Mouse (Mus musculus): ENCODE data around the gene Trim30b. TPM values are rescaled to one million over a fixed set of nuclear protein-coding genes. Genes with fewer than 3 reads are reported as not detected.

Trim30b gene
- 0.34 and 0.74 TPM in 2 replicates for polyA plus RNA-seq (2012; rRNA removed)

- 16% methylated on average over 1 of the region's 1 CpGs for WGBS
- Histone ChIP-seq H3K4me3 (ENCODE audit: control insufficient read depth, insufficient read depth, low read length) (no peak within 1 kb of the TSS), H3K27me3 (ENCODE audit: control insufficient read depth, insufficient read depth, low read length) (no peaks in the 10 kb centered on the region), H3K27ac (ENCODE audit: control insufficient read depth, insufficient read depth, low read length) (no peak within 1 kb of the TSS), H3K4me1 (replicated peaks; ENCODE audit: control insufficient read depth, insufficient read depth, low read length) (no peaks in the 10 kb centered on the region), H3K36me3 (ENCODE audit: control insufficient read depth, insufficient read depth, low read length) (no peaks in the 10 kb centered on the region)
- peak; percentile 26 for DNase-seq
- TF ChIP-seq CTCF (IDR thresholded peaks at IDR 0.05; ENCODE audit: borderline replicate concordance, control insufficient read depth, extremely low read depth, insufficient read depth, low read length, poor library complexity): no peak
- no peak for TF ChIP-seq POLR2A (IDR thresholded peaks at IDR 0.05; ENCODE audit: control insufficient read depth, extremely low read depth, insufficient read depth, low read length, poor library complexity)
Measured at GRCm38 (mm10) chr7:104369736-104370414, at the start of gene Trim30b. TSS of gene Trim30b (minus strand) at chr7:104369884.

- 97% methylated on average over 3 of the region's 3 CpGs for WGBS
- TF ChIP-seq POLR2A (IDR thresholded peaks at IDR 0.05; ENCODE audit: control insufficient read depth, extremely low read depth, insufficient read depth, low read length, poor library complexity) (no peak), CTCF (IDR thresholded peaks at IDR 0.05; ENCODE audit: borderline replicate concordance, control insufficient read depth, extremely low read depth, insufficient read depth, low read length, poor library complexity) (no peak)
- H3K36me3 ChIP-seq (ENCODE audit: control insufficient read depth, insufficient read depth, low read length): no peaks in the 10 kb centered on the region
- H3K27ac ChIP-seq (ENCODE audit: control insufficient read depth, insufficient read depth, low read length): no peak overlapping the region
- H3K27me3 ChIP-seq (ENCODE audit: control insufficient read depth, insufficient read depth, low read length): no peaks in the 10 kb centered on the region
- no peak overlapping the region for H3K4me3 ChIP-seq (ENCODE audit: control insufficient read depth, insufficient read depth, low read length)
- H3K4me1 ChIP-seq (replicated peaks; ENCODE audit: control insufficient read depth, insufficient read depth, low read length): 0 out of 2 replicates have a peak, but pooled peaks cover 4% of the 10 kb centered on the region
- DNase-seq: no peak
Measured at GRCm38 (mm10) chr7:104404460-104404950, 34.8 kb upstream of the Trim30b start.

- no peaks in the 10 kb centered on the region for H3K27me3 ChIP-seq (ENCODE audit: control insufficient read depth, insufficient read depth, low read length)
- DNase-seq: no peak
- no peak overlapping the region for H3K27ac ChIP-seq (ENCODE audit: control insufficient read depth, insufficient read depth, low read length)
- H3K4me3 ChIP-seq (ENCODE audit: control insufficient read depth, insufficient read depth, low read length): no peak overlapping the region
- TF ChIP-seq CTCF (IDR thresholded peaks at IDR 0.05; ENCODE audit: borderline replicate concordance, control insufficient read depth, extremely low read depth, insufficient read depth, low read length, poor library complexity) (no peak), POLR2A (IDR thresholded peaks at IDR 0.05; ENCODE audit: control insufficient read depth, extremely low read depth, insufficient read depth, low read length, poor library complexity) (no peak)
- H3K36me3 ChIP-seq (ENCODE audit: control insufficient read depth, insufficient read depth, low read length): no peaks in the 10 kb centered on the region
- H3K4me1 ChIP-seq (replicated peaks; ENCODE audit: control insufficient read depth, insufficient read depth, low read length): 0 out of 2 replicates have a peak, but pooled peaks cover 4% of the 10 kb centered on the region
Measured at GRCm38 (mm10) chr7:104401140-104401539, 31.5 kb upstream of the Trim30b start.

- no peak for DNase-seq
- no peaks in the 10 kb centered on the region for H3K36me3 ChIP-seq (ENCODE audit: control insufficient read depth, insufficient read depth, low read length)
- no peak within 1 kb of the TSS for H3K27ac ChIP-seq (ENCODE audit: control insufficient read depth, insufficient read depth, low read length)
- WGBS: 9% methylated on average over 1 of the region's 1 CpGs
- TF ChIP-seq CTCF (IDR thresholded peaks at IDR 0.05; ENCODE audit: borderline replicate concordance, control insufficient read depth, extremely low read depth, insufficient read depth, low read length, poor library complexity): no peak
- no peak for TF ChIP-seq POLR2A (IDR thresholded peaks at IDR 0.05; ENCODE audit: control insufficient read depth, extremely low read depth, insufficient read depth, low read length, poor library complexity)
- H3K27me3 ChIP-seq (ENCODE audit: control insufficient read depth, insufficient read depth, low read length): no peaks in the 10 kb centered on the region
- H3K4me3 ChIP-seq (ENCODE audit: control insufficient read depth, insufficient read depth, low read length): no peak within 1 kb of the TSS
- H3K4me1 ChIP-seq (replicated peaks; ENCODE audit: control insufficient read depth, insufficient read depth, low read length): 0 out of 2 replicates have a peak, but pooled peaks cover 4% of the 10 kb centered on the region
Measured at GRCm38 (mm10) chr7:104400698-104401097, 31.0 kb upstream of the Trim30b start, which contains the start of gene Trim30c. TSS of gene Trim30c (minus strand) at chr7:104400837.

GRCm38 (mm10) chr7:104398492-104398891, 28.8 kb upstream of the Trim30b start:
- H3K27ac ChIP-seq (ENCODE audit: control insufficient read depth, insufficient read depth, low read length): no peak overlapping the region
- TF ChIP-seq CTCF (IDR thresholded peaks at IDR 0.05; ENCODE audit: borderline replicate concordance, control insufficient read depth, extremely low read depth, insufficient read depth, low read length, poor library complexity) (no peak), POLR2A (IDR thresholded peaks at IDR 0.05; ENCODE audit: control insufficient read depth, extremely low read depth, insufficient read depth, low read length, poor library complexity) (no peak)
- no peak for DNase-seq
- 85% methylated on average over 1 of the region's 1 CpGs for WGBS
- no peaks in the 10 kb centered on the region for H3K36me3 ChIP-seq (ENCODE audit: control insufficient read depth, insufficient read depth, low read length)
- H3K27me3 ChIP-seq (ENCODE audit: control insufficient read depth, insufficient read depth, low read length): no peaks in the 10 kb centered on the region
- no peak overlapping the region for H3K4me3 ChIP-seq (ENCODE audit: control insufficient read depth, insufficient read depth, low read length)
- 0 out of 2 replicates have a peak, but pooled peaks cover 4% of the 10 kb centered on the region for H3K4me1 ChIP-seq (replicated peaks; ENCODE audit: control insufficient read depth, insufficient read depth, low read length)

GRCm38 (mm10) chr7:104366339-104366738, 3.3 kb downstream of the Trim30b start:
- H3K36me3 ChIP-seq (ENCODE audit: control insufficient read depth, insufficient read depth, low read length): no peaks in the 10 kb centered on the region

More at GRCm38 (mm10) chr7:104366339-104366738, 3.3 kb downstream of the Trim30b start:
- no peak for DNase-seq
- TF ChIP-seq POLR2A (IDR thresholded peaks at IDR 0.05; ENCODE audit: control insufficient read depth, extremely low read depth, insufficient read depth, low read length, poor library complexity): no peak
- no peak for TF ChIP-seq CTCF (IDR thresholded peaks at IDR 0.05; ENCODE audit: borderline replicate concordance, control insufficient read depth, extremely low read depth, insufficient read depth, low read length, poor library complexity)
- H3K4me3 ChIP-seq (ENCODE audit: control insufficient read depth, insufficient read depth, low read length): no peak overlapping the region
- no peak overlapping the region for H3K27ac ChIP-seq (ENCODE audit: control insufficient read depth, insufficient read depth, low read length)
- H3K4me1 ChIP-seq (replicated peaks; ENCODE audit: control insufficient read depth, insufficient read depth, low read length): no peaks in the 10 kb centered on the region
- H3K27me3 ChIP-seq (ENCODE audit: control insufficient read depth, insufficient read depth, low read length): no peaks in the 10 kb centered on the region

Measured in thymus, adult 2 months (tissue).